Mouse (Mus musculus): ENCODE measurements around the gene Cacna2d2.

Cacna2d2 gene

DNA sequence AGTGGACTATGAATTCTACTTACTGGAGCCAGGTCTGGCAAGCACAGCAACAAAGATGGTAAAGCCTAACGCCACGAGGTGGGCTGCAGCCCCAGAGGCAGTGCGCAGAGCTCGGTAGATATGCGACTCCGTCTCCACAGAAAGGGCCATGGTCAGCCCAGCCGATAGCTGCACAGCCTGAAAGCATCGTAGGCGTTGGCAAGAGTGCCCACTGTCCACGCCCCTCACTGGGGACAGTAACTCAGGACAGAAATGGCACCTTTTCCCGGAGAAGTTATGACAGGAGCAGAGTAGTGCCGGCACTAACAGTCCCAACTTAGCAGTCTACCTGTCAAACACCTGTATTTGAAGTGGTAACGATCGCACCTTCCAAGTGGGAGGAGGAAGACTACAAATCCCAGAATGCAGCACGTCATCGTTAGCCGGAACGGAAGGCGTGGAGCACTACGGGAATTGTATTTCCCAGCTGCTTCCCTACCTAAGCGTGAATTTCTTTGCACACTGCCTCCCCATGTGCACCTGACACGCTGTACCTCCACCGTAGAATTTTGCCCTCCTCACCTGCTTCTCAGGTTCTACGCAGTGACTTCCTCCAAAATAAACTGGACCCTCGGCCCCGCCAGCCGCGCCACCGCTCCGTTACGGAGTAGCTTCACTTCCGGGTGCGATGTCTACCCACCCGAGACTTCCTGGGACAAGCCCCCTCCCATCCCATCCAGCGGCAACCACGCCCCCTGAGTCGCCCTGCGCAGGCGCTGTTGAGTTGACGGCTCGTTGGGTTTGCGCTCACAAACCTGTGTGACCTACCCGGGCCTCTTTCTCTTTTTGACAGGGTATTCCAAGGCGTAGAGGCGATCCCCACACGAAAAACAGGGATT lies 142.3 kb downstream of the Cacna2d2 start, which contains the start of the genes Cyb561d2 and Nprl2:
TSS of gene Cyb561d2 (minus strand) at position 720 of the 878 bp plus-strand sequence.
TSS of gene Nprl2 (plus strand) at position 753 of the 878 bp plus-strand sequence.
- peak; percentile 95 to 96 for DNase-seq

DNA sequence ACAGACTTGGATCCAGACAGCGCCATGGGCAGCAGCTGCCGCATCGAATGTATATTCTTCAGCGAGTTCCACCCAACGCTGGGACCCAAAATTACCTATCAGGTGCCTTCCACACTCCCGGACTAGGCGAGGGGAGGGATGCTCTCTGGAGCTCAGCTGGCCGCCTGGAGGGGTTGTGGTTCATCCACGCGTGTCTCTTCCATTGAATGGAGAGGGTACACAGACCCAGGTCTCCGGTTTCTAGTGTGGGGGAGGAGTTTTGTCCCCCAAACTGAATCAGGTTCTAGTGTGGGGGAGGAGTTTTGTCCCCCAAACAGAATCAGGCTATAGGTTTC lies 142.9 kb downstream of the Cacna2d2 start:
- DNase-seq: no peak

DNA sequence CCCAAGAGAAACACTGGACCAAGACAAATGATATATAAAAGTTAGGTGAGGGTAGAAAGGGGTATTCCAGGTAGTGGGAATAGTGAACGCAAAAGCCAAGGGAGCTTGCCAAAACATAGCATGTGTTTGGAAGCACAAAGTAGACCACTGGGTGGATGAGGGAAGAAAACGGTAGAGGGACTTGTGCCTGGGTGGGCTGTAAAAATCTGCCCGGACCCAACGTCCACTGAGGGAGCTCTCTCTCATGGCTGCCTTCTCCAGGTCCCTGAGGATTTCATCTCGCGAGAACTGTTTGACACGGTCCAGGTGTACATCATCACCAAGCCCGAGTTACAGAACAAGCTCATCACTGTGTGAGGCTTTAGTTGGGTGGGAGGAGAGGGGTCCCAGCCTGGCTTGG lies 143.3 kb downstream of the Cacna2d2 start:
- no peak for DNase-seq

DNA sequence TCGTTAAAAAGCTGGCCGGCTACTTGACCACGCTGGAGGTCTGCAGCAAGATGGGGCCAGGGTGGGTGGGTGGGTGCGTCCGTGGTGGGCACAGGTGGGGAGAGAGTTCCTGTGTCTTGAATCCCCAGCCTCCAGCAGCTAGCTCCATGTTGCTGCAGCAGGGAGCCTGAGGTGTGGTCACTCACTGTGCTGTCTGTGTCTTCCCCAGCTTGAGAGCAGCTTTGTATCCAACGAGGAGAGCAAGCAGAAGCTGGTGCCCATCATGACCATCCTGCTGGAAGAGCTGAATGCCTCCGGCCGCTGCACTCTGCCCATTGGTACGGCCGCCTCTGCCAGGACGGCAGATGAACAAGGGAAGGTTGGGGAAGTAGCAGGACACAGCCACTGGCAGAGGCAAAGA lies 143.9 kb downstream of the Cacna2d2 start:
- no peak for DNase-seq

DNA sequence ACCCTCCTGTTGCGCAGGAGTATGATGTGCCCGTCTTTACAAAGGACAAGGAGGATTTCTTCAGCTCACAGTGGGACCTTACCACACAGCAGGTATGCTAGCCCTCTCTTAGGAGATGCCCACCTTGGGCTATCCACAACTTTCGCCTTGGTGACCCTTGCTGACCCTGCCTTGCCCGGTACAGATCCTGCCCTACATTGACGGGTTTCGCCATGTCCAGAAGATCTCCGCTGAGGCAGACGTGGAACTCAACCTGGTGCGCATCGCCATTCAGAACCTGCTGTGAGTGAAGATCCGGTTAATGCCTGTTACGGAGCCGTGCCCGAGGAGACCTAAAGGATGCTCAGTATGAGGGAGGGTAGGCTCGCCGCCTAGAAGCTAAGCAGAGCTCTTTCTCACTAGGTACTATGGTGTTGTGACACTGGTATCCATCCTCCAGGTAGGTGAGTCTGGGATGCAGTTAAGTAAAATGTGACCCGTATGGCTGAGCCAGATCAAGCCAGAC lies 144.8 kb downstream of the Cacna2d2 start:
- DNase-seq: no peak

DNA sequence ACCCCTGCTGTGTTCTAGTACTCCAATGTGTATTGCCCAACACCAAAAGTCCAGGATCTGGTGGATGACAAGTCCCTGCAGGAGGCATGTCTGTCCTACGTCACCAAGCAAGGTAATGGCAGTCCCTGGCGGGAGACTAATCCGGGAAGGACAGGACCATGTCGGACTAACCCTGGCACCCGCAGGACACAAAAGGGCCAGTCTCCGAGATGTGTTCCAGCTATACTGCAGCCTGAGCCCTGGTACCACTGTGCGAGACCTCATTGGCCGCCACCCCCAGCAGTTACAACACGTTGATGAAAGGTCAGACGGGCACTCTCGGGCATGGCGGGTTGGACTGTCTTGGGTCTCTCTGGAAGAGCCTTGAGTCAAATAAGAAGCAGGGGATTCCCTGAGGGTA lies 145.3 kb downstream of the Cacna2d2 start:
- DNase-seq: no peak

DNA sequence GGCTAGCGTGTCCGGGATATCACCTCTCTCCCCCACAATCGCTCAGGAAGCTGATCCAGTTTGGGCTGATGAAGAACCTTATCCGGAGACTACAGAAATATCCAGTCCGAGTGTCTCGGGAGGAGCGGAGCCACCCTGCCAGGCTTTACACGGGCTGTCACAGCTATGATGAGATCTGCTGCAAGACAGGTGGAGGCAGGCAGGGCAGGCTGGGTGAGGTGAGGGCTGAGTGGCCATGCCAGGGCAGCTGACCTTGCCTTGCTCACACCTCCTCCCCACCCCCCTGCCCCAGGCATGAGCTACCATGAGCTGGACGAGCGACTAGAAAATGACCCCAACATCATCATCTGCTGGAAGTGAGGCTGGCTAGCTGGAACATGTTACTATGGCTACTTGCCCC lies 145.8 kb downstream of the Cacna2d2 start:
- DNase-seq: no peak

DNA sequence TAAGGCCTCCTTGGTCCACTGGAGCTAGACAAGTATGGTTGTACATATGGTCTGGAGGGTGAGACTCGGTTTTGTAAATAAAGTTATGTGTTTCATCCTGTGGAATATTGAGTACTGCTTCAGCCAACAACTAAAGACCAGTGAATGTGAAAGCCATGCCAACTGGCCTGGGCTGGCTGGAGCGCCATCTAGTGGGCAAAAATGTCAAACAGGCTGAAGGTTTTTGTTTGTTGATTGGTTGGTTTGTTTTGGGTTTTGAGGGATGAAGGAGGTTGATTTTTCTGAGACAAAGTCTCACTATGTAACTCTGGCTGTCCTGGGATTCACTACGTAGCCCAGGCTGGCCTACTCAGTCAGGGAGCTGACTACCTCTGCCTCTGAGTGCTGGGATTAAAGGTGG lies 146.2 kb downstream of the Cacna2d2 start:
- DNase-seq: peak; percentile 72 to 91

DNA sequence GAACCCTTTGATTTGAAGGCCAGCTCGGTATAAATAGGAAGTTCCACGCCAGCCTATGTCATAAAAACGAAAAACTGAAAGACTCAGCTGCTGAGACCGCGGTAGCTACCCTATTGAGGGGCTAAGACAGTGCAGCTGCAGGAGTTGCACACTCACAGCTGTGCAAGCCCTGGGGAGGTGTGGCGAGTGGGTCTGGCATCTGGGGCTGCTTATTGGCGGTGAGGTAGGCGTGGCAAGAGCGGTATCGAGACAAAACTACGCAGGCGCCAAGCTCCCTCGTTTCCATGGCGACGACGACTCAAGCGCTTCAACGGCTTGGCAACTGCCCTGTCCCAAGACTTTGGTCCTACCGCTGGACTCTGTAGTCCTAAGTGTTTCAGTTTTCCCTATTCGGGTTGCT lies 147.6 kb downstream of the Cacna2d2 start, which contains the start of gene Zmynd10:
TSS of gene Zmynd10 (plus strand) at position 273 of the 400 bp plus-strand sequence.
- DNase-seq: peak; percentile 97

DNA sequence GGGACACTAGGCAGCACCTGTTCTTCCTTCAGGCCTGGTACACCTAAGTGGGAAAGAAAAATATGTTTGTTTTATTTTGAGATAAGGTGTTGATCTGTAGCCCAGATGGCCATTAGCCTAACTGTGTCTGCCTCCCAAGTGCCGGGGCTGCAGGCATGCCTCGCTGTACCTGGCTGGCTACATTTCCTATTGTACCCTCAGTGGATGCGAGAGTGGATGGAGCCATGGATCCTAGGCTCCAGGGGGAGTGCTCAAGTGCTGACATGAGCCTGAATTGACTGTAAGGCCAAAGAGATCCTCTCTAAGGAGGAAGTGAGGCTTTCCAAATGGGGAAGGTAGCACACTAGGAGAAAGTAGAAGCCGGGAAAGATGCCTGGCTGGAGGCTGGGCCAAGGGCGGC lies 148.5 kb downstream of the Cacna2d2 start:
- DNase-seq: no peak

DNA sequence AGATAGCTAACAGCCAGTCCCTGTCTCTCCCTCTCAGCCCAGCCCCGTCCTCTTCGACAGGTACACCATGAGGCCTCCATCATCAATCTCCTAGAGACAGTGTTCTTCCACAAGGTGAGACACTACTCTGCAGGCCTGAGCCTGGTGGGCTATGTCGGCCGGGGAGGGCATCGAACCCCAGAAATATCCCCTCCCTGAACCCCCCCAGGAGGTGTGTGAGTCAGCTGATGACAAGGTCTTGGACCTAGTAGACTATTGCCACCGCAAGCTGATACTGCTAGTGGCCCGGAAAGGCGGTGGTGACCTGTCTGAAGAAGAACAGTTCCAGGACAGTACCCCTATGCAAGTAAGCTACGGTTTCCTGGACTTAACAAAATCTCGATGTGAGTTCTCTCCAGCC lies 149.4 kb downstream of the Cacna2d2 start:
- no peak for DNase-seq

DNA sequence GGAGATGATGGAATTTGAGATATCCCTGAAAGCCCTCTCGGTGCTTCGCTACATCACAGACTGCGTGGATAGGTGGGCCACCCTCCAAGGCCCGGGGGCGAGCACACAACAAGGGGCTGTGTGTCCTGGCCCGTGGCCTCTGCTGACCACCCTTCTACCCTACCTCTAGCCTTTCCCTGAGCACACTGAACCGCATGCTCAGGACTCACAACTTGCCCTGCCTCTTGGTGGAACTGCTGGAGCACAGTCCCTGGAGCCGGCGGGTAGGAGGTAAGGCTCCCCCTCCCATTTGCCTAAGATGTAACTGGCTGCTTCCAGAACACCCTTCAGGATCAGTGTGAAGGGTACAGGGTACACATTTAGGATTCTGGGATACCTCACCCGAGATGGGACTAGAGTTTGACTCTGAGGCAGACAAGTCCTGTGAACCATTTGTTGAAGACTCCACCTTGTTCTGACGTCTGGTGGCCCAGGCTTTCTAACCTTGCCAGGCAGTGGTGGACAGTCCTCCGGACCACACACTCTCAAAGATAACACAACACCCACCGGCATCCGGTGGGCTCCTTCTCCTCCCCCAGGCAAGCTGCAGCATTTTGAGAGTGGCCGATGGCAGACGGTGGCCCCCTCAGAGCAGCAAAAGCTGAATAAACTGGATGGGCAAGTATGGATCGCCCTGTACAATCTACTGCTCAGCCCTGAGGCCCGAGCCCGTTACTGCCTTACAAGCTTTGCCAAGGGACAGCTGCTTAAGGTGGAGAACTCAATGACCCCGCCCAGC lies 150.1 kb downstream of the Cacna2d2 start:
- DNase-seq: no peak

DNA sequence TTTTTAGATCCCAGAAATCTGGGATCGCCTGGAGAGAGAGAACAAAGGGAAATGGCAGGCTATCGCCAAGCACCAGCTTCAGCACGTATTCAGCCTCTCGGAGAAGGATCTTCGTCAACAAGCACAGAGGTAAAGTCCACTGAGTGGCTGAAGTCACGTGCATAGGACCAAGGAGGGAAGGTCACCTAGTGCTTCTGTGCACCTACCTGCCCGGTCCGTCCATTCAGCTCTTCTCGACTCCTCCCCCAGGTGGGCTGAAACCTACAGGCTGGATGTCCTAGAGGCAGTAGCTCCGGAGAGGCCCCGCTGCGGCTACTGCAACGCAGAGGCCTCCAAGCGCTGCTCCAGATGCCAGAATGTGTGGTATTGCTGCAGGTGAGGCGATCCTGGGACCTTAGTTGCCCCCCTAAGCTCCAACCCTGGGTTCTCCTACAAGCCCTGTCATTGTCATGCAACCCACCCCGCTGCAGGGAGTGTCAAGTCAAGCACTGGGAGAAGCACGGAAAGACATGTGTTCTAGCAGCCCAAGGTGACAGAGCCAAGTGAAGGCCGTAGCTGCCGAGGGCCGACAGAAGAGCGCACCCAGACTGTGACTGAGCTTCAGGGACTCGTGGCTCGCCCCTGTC lies 151.2 kb downstream of the Cacna2d2 start:
- DNase-seq: peak; percentile 86 to 92

DNA sequence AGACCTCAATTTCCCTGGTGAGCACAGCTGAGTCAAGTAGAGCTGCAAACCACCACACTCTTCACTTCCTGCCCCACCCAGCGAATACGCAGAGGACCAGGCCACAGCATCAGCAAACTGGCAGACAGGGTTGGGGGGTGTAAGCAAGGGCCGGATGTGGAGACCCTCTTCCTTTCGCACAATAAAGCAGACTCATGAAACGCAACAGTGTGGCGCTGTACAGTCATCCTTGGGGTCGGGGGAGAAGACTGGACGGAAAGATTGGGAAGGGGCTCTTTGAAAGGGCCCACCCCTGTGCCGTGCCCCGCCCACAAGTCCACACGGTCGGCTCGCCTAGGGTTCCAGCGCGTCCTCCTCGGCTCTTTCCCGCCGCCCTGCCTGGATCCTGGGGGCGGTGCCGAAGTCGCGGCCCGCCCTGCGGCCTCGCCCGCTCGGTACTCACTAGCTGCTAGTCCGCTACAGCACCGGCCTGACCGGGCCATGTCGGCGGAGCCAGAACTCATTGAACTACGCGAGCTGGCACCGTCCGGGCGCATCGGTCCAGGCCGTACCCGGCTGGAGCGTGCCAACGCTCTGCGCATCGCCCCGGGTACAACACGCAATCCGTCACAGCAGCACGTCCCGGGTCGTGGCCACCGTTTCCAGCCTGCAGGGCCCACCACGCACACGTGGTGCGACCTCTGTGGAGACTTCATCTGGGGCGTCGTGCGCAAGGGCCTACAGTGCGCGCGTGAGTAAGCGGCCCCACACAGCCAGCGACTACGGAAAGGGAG lies 151.9 kb downstream of the Cacna2d2 start, which contains the start of gene Rassf1:
TSS of gene Rassf1 (plus strand) at position 439 of the 773 bp plus-strand sequence.
- peak; percentile 84 to 89 for DNase-seq

DNA sequence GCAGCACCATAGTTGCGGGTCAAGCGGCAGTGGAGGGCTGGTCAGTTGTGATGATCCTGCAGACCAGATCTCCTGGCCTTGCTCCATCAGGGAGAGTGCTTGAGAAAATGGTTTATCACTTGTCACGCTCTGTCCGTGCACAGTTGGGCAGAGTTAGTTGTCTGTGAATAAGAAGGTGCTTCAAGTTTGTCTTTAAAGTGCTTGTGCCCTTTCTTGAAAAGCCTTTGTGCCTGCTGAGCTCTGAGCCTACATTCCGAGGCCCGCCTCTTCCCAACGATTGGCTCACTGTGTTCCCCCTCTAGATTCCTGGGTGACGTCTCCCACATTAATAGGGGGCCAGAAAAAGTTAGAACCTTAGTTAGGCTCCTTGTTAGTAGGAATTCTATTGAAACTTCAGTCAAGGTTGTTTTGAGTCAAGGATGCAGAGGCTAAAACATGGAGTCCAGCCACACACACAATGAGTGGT lies 152.5 kb downstream of the Cacna2d2 start:
- DNase-seq: no peak

DNA sequence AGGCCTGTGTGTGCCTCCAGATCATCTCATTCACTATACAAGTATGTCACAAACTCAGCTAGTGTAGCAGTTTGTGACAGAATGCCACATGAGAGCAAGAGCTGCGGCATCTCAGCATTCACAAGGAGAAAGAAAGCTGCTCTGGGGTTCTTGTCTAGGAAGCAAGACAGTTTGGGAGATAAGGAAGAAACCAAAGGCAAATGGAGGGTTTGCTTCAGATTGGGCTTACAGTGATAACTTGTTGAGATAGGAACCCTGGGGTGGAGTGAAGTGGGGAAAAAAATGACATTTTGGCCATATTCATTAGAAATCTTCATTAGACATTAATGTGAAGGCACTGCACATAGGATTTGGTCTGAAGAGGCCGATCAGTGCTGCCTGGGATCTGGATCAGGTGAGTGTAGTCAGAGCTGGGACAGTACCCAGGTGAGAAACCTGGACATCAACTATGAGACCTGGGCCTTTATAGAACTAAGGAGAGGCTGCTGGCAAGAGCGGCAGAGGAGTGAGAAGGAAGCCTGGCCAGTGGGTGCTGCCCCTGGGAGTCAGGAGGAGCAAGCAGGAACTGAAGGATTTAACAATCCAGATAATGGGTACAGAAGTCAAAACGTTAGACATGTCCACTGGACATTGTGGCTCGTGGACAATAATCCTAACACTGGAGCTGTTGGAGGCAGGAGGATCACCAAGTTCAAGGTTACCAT lies 153.4 kb downstream of the Cacna2d2 start:
- DNase-seq: no peak

DNA sequence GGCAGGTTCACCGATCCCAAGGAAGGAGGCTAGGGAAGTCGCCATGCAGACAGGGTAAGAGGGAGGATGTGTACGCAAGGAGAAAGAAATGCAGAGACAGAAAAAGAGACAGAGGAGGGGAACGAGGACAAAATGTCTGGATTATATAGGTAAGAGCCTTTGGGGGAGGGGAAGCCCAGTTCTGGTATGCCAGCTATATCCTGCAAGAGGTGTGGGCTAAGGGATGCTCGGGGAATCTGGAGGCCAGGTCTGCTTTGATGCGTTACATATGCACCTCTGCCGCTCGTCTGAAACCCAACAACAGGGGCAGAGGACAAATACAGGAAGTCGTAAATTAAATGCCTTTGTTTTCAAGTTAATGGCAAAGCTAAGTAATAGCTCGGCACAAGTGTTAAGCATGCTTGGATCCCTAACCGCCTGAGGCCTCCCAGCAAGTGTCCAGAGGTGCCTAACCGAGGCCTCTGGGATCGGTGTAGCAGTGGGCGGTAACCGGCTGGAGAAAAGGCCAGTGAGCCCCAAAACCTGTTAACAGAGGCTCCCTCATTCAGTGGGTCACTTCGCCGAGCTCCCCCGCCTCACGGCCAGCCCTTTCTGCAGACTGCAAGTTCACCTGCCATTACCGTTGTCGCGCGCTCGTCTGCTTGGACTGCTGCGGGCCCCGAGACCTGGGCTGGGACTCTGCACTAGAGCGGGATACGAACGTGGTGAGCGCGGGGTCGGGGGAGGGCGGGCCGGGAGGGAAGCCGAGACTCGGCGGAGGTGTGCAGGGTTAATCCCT lies 154.3 kb downstream of the Cacna2d2 start:
- DNase-seq: peak in 1 of 2 experiments; percentile 58

DNA sequence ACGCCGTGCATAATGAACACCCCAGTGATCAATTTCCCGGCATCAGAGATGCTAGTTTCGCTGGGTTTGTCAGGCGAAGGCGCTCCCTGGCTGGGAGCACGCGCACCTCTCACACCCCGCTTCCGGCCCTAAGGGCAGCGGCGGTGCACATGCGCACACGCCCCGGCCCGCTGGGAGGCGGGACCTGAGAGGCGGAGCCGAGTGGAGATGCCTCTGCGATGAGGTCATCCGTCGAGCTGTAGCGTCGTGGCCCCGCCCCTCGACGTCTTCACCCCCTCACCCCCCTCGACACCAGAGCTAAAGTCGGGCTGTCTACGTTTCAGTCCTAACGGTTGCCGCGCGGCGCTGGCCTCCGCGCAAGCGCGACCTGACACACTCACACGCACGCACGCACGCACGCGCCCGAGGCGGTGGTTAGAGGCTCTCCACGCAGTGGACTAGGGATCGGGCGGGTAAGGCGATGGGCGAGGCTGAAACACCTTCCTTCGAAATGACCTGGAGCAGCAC lies 155.0 kb downstream of the Cacna2d2 start:
- peak; percentile 96 for DNase-seq

DNA sequence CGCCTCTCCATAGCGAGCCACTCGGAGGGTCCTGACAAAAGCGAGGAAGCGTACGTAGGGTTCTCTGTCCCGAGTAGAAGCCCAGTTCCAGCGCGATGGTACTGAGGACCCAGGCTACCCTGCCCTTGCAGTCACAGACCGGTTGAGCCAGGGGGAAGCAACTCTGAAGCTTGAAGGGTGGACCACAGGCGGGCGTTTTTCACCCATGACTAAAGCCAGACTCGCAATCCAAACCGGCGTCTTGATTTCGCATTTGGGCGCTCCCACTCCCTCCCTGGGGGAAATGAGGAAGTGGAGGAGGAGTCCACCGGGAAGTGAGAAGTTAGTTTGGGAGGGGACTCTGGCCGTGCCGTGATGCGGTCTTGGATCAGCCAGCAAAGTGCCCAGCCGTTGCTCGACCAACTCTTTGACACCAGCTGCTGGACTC lies 155.6 kb downstream of the Cacna2d2 start:
- peak; percentile 72 for DNase-seq

DNA sequence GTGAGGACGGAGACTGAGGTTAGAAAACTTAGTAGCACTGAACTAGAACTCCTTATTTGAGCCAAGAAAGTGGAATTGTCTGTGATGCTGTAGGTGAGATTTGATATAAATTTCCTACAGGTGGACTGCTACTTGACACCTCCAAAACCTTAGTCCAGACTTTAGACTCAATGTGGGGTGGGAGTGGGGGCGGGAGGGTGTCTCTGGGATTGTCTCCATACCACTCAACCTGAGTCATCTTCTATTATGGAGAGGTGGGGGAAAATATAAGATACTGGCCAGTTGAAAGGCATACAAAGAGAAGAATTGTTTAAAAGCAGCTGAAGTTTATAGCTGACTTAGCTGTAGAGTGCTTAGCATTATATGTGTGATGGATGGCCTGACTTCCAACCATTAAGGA lies 156.3 kb downstream of the Cacna2d2 start:
- DNase-seq: no peak
